Mouse (Mus musculus) E14TG2a.4 (cell line): Measurements from ENCODE around the gene Zc3h7b.

ENCODE experiments used
- CTCF ChIP-seq: conservative IDR thresholded peaks from 2 replicates; pipeline ENCODE4 v1.5.1; 2014; ENCODE audit warnings: low read length
- NANOG ChIP-seq: IDR thresholded peaks from 2 replicates; pipeline ENCODE4 v1.6.1; 2014; ENCODE audit warnings: borderline replicate concordance, low read length, mixed read lengths
- POU5F1 ChIP-seq: IDR thresholded peaks from 2 replicates; pipeline ENCODE4 v1.6.1; 2014; ENCODE audit warnings: low read length, borderline replicate concordance

DNA sequence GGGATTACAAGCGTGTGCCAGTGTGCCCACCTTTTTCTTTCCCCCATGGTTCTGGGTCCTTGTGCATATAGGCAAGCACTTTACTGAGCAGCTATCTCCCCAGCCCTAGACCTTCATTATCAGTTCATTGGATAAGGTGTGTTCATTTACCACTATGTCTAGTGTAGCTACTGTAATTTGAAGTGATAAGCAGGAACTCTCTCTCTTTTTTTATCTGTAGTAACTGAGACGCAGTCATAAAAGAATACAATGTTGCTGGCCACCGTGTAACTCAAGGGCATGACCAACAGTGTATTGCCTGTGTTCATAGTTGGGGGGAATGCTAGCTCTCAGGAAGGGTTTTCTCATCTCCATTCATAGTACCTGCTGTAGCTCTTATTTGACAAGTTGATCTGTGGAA lies 14.7 kb downstream of the Zc3h7b start:
- no peak for TF ChIP-seq CTCF
- no peak for TF ChIP-seq NANOG
- no peak for TF ChIP-seq POU5F1
